Mouse (Mus musculus) spleen, adult 2 months (tissue): ENCODE results near the gene Bhlhe41.

Experiments used
- CTCF ChIP-seq: fragments of 200-500 bp; IDR thresholded peaks from 2 replicates; pipeline ENCODE4 v1.5.1; 2011; ENCODE audit warnings: mild to moderate bottlenecking, inconsistent platforms; ENCODE audit not compliant: insufficient read depth, insufficient read length, insufficient replicate concordance; ENCODE audit errors: extremely low read depth
- POLR2A ChIP-seq: fragments of 200-500 bp; IDR thresholded peaks from 2 replicates; pipeline ENCODE4 v1.6.1; 2011; ENCODE audit warnings: low read depth, low read length, inconsistent platforms

- TF ChIP-seq CTCF (no peak), POLR2A (no peak)
Observed at GRCm38 (mm10) chr6:145857428-145857827, 7.9 kb downstream of the Bhlhe41 start.
